Mouse (Mus musculus) heart, embryonic 13.5 days (tissue): ENCODE results near the gene Kdelc1. TPM values are rescaled to one million over a fixed set of nuclear protein-coding genes. Genes with fewer than 3 reads are reported as not detected.

Experiments
- ATAC-seq: fragments of 200-750 bp; cut with Nextera tagmentation; 2 replicates; pipeline ENCODE4 v1.8.0; 2017; ENCODE audit warnings: moderate TSS enrichment; ENCODE audit not compliant: insufficient number of reproducible peaks, low FRiP score, low TSS enrichment; ENCODE audit errors: extremely low read depth
- H3K27ac ChIP-seq: fragments of 300-500 bp; sonication (generic); replicated peaks from 2 replicates; pipeline ENCODE4 v1.5.1; 2015; ENCODE audit warnings: moderate library complexity, mild to moderate bottlenecking, inconsistent platforms
- H3K27me3 ChIP-seq: fragments of 300-500 bp; sonication (generic); replicated peaks from 2 replicates; pipeline ENCODE4 v1.6.1; 2015; ENCODE audit warnings: mild to moderate bottlenecking, inconsistent platforms
- H3K36me3 ChIP-seq: fragments of 300-500 bp; sonication (generic); 2 replicates; pipeline ENCODE4 v1.6.1; 2015; ENCODE audit warnings: mild to moderate bottlenecking, inconsistent platforms
- H3K4me1 ChIP-seq: fragments of 300-500 bp; sonication (generic); 2 replicates; pipeline ENCODE4 v1.6.1; 2015; ENCODE audit warnings: inconsistent platforms
- H3K4me2 ChIP-seq: fragments of 300-500 bp; sonication (generic); 2 replicates; pipeline ENCODE4 v1.6.1; 2015; ENCODE audit warnings: inconsistent platforms, mild to moderate bottlenecking, moderate library complexity
- H3K4me3 ChIP-seq: fragments of 300-500 bp; sonication (generic); 2 replicates; pipeline ENCODE4 v1.5.1; 2015; ENCODE audit warnings: moderate library complexity, mild to moderate bottlenecking, inconsistent platforms
- H3K9ac ChIP-seq: fragments of 300-500 bp; sonication (generic); 2 replicates; pipeline ENCODE4 v1.6.1; 2015; ENCODE audit warnings: inconsistent platforms, mild to moderate bottlenecking, moderate library complexity
- H3K9me3 ChIP-seq: fragments of 300-500 bp; sonication (generic); 2 replicates; pipeline ENCODE4 v1.6.1; 2016; ENCODE audit warnings: inconsistent platforms
- WGBS: fragments of 180-500 bp; shearing (Covaris S2); methylation state at CpG from one replicate; pipeline ENCODE4 v1.1.7; 2015; ENCODE audit warnings: mixed read lengths; 5-methylcytosine and 5-hydroxymethylcytosine counted together
- polyA plus RNA-seq: library from polyadenylated mRNA; unstranded; fragments of >200 nt; fragmentation: Nextera tagmentation; extraction: Ambion mirVana; gene quantifications from 2 replicates; pipeline ENCODE4 v1.2.1, GENCODE M21; 2015

Gene Kdelc1
- polyA plus RNA-seq, 1 experiment from 2014 or later = 38.1 TPM

DNA sequence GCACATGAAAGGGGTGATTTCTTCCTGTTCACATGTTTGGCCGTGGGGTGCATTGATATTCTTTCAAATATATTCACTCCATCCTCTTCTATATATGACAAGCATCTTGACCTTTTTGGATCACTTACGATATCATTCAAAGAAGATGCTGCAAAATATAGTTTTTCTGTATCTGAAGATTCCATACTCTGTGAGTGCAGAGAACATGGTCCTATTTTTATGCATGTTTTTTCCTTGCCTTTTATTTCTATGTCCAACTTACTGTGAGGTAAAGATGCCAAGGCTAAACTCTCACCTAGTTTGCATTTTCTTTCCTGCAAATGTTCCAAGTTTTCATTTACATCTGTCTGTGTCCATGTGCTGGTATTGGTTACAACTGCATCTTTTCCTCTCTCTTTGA is 56.8 kb downstream of the Kdelc1 start, which contains the start of gene Gm8251:
Gene Gm8251, minus strand, starts transcription at position 101 of the 400 bp plus-strand sequence.
- ATAC-seq = no peak
- Histone ChIP-seq H3K4me1 (no peaks in the 10 kb centered on the region), H3K27ac (no peak within 1 kb of the TSS), H3K27me3 (no peaks in the 10 kb centered on the region), H3K9me3 (no peaks in the 10 kb centered on the region), H3K9ac (no peak within 1 kb of the TSS), H3K36me3 (no peaks in the 10 kb centered on the region), H3K4me2 (no peak within 1 kb of the TSS), H3K4me3 (no peak within 1 kb of the TSS)
- WGBS = 79% methylated on average over 2 of the region's 2 CpGs

DNA sequence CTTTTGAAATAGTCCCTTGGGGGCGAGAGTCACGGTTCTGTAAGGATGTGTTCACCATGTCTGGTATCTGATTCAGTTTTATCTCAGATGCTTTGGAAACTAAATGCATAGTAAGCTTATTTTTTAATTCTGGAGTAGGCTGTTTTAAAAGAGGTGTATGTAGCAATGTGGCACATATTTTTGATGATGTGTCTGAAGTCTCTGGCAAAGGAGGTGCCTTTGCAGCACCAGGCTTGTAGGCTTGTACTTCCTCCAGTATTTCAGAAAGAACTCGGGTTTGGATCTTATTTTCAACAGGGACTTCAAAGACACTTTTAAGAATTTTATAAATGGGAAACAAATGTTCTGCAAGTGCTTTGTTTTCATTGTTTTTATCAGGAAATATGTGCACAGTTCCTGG is 60.8 kb downstream of the Kdelc1 start:
- Histone ChIP-seq H3K9me3 (no peaks in the 10 kb centered on the region), H3K27ac (no peak overlapping the region), H3K27me3 (no peaks in the 10 kb centered on the region), H3K4me3 (no peak overlapping the region), H3K4me1 (no peaks in the 10 kb centered on the region), H3K36me3 (no peaks in the 10 kb centered on the region), H3K9ac (no peak overlapping the region), H3K4me2 (no peak overlapping the region)
- WGBS = 72% methylated on average over 3 of the region's 3 CpGs
- no peak for ATAC-seq

Other genes with a start within 250 kb of the Kdelc1 start
- 45.8 and 47.5 TPM in 2 replicates for gene Tpp2, start 185.2 kb downstream of the Kdelc1 start, polyA plus RNA-seq
- 0.05 and 0.38 TPM in 2 replicates for gene Mettl21c, start 98.8 kb downstream of the Kdelc1 start, polyA plus RNA-seq
- gene Gm8251, start 56.9 kb downstream of the Kdelc1 start, polyA plus RNA-seq = 0.06 TPM in 1 of 2 replicates, not detected in the other
- gene Tex30, start 16.4 kb downstream of the Kdelc1 start, polyA plus RNA-seq = 69.3 and 71.2 TPM in 2 replicates
- 12.4 and 12.6 TPM in 2 replicates for gene Bivm, start 149 bp upstream of the Kdelc1 start, polyA plus RNA-seq
- 10.2 and 11.8 TPM in 2 replicates for gene Ercc5, start 28.9 kb upstream of the Kdelc1 start, polyA plus RNA-seq
- 0.06 TPM in 1 of 2 replicates, not detected in the other for gene Mettl21e, start 100.2 kb upstream of the Kdelc1 start, polyA plus RNA-seq